Mouse (Mus musculus): Measurements from ENCODE around the gene Kcnn3. TPM values are rescaled to one million over a fixed set of nuclear protein-coding genes. Genes with fewer than 3 reads are reported as not detected.

Gene Kcnn3
- total RNA-seq, 2 experiments from 2014 or later, result 4.0 to 6.5 TPM

GRCm38 (mm10) chr3:89512225-89512624 is 7.7 kb upstream of the Kcnn3 start:
- peak; percentile 30 to 46 for DNase-seq
- intact Hi-C loops (cut with DNase I), result loop anchor here (5.0 kb wide), 1 partner anchor 260 kb away; the partner anchor contains the start of gene Ube2q1

- no peak for DNase-seq
- intact Hi-C loops (cut with DNase I), result no loop called here
These were observed 4.5 kb upstream of the Kcnn3 start for GRCm38 (mm10) chr3:89515444-89515843.

DNA sequence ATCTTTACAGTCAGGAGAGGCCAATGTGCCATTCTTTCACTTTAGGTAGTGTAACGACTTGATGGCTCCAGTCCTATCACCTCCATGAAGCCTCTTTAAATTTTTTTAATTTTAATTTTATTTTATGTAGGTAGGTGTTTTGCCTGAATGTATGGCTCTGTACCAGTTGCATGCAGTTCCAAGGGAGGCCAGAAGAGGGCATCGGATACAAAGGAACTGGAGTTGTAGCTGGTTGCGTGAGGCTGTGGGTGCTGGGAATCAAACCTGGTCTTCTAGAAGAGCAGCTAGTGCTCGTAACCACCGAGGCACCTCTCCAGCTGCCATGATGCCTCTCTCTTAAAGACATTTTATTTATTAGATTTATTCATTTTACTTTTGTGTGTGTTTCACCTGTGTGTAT is 3.6 kb upstream of the Kcnn3 start:
- intact Hi-C loops (cut with DNase I), result no loop called here
- no peak for DNase-seq

- intact Hi-C loops (cut with DNase I), result no loop called here
- peak; percentile 47 to 60 for DNase-seq
These were observed 896 bp downstream of the Kcnn3 start for GRCm38 (mm10) chr3:89520618-89521502.

- intact Hi-C loops (cut with DNase I), result no loop called here
These were observed 1.5 kb downstream of the Kcnn3 start for GRCm38 (mm10) chr3:89521503-89521854.

DNA sequence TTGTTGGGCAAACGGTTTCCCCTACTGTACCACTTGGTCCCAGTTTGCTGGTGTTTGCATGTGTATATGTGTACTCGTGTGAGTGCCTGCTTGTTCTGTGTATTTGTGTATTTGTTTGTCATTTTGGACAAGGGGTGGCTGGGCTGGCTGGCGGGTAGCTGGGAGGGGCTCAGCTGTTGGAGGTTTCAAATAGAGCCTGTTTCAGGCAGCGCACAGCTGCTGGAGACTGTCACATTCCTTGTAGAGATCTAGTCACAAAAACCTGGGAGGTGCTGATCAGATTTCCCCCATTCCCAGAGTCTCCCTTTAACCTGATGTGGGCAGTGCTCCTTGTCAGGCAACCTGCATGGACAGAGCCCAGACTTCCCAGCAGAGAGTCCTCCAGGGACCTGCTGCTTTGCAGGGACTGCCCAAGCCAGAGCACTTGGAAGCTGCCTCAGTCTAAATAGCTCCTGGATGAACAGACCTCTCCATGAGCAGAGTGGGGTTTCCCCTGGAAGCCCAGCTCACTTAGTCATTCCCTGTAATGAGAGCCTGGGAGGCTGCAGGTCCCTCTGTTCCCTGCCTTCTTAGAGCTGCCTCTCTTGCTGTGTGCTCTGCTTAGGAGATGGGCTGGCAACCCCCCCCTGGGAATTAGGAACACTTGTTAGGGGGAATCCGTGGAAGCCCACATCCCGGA is 2.6 kb downstream of the Kcnn3 start:
- intact Hi-C loops (cut with DNase I), result no loop called here
- DNase-seq, result peak in 1 of 2 experiments; percentile 21

More at GRCm38 (mm10) chr3:89521503-89521854, 1.5 kb downstream of the Kcnn3 start:
- DNase-seq, result no peak

GRCm38 (mm10) chr3:89526298-89527090 is 6.5 kb downstream of the Kcnn3 start:
- no peak for DNase-seq
- intact Hi-C loops (cut with DNase I), result no loop called here

GRCm38 (mm10) chr3:89529796-89530195 is 9.8 kb downstream of the Kcnn3 start:
- intact Hi-C loops (cut with DNase I), result no loop called here
- no peak for DNase-seq

GRCm38 (mm10) chr3:89534566-89535097 is 14.7 kb downstream of the Kcnn3 start:
- DNase-seq, result peak; percentile 69
- intact Hi-C loops (cut with DNase I), result no loop called here

GRCm38 (mm10) chr3:89535147-89535546 is 15.2 kb downstream of the Kcnn3 start:
- DNase-seq, result no peak

DNA sequence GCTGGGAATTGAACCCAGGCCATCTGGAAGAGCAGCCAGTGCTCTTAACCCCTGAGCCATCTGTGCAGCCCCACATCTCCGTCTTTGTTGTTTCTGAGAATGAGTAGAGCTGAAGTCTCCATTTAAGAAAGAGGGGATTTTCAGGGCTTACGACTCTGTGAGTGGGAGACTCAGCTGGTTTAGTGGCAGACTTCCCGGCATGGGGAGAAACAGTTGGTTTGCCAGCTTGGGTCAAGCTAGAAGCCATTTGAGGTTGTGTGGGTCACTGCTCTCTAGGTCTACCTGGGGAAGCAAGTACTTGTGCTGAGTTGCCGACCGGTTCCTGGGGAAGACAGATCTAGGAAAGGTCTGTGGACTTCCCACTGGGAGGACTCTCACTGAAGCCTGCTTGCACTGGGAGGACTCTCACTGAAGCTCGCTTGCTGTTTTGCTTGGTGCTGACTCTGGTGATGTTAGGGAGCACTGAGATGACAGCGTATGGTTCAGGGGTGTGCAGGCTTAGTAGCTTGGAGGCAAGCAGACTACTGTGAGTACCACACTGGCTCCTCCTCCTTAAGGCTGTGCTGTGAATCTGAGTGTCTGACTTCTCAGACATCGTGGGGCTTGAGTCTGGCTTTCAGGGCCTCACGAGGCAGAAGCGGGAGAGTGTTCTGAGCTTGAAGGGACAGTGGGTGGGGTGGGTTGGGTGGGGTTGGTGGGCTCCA is 19.2 kb downstream of the Kcnn3 start:
- DNase-seq, result no peak
- intact Hi-C loops (cut with DNase I), result no loop called here

More at GRCm38 (mm10) chr3:89535147-89535546, 15.2 kb downstream of the Kcnn3 start:
- intact Hi-C loops (cut with DNase I), result no loop called here

- DNase-seq, result no peak
- intact Hi-C loops (cut with DNase I), result no loop called here
These were observed 19.9 kb downstream of the Kcnn3 start for GRCm38 (mm10) chr3:89539740-89540370.

DNA sequence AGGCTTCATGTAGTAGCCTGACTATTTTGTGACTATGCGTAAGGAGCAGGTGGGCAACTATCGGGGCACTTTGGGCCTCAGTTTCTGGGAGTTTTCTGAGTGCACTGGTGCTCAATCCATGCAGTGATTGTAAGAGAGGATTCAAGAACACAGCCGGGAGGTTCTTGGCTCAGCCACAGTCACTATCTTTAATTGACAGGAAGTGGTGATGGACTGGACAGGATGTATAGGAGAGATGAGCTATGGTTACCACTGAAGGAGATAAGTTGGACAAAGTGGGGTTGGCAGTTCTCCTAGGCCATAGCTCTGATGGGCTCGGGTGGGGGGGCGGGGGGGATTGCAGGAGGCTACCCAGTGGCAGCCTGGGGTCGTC is 20.4 kb downstream of the Kcnn3 start:
- no peak for DNase-seq
- intact Hi-C loops (cut with DNase I), result no loop called here

DNA sequence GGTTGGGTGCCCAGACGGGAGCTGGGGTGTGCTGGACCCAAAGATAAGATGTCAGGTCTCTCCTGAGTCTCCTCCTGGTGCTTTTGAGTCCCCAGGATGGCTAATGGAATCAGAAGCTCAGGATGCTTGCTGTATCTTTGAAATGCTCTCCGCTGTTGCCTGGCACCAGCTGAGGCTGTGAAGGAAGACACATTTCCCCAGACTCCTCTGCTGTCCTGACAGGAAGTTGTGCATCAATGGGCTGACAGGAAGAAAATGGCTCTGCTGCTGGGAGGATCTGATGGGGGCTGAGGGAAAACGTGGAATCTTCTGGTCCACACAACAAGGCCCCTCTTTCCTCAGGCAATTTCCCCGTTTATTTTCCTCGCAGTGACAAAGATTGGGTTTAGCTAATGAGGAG is 27.0 kb downstream of the Kcnn3 start:
- intact Hi-C loops (cut with DNase I), result no loop called here
- no peak for DNase-seq

DNA sequence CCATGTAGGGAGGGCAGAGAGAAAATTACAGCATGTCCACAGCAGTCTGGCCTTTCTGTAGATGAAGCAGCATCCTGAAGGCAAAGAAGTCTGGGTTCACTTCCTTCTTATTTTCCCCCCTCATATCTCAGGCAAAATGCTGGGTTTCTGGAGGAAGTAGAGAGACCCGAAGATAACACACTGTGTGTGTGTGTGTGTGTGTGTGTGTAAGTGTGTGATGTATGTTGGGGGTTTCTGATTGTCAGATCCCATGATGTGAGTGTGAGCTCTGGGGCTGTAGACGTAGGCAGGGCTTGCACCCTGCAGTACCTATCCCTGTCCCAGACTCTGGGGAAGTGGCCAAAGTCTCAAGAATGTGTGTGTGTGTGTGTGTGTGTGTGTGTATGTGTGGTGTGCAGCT is 28.8 kb downstream of the Kcnn3 start:
- intact Hi-C loops (cut with DNase I), result no loop called here
- no peak for DNase-seq

GRCm38 (mm10) chr3:89549488-89549887 is 29.5 kb downstream of the Kcnn3 start:
- peak; percentile 33 to 34 for DNase-seq
- intact Hi-C loops (cut with DNase I), result no loop called here

DNA sequence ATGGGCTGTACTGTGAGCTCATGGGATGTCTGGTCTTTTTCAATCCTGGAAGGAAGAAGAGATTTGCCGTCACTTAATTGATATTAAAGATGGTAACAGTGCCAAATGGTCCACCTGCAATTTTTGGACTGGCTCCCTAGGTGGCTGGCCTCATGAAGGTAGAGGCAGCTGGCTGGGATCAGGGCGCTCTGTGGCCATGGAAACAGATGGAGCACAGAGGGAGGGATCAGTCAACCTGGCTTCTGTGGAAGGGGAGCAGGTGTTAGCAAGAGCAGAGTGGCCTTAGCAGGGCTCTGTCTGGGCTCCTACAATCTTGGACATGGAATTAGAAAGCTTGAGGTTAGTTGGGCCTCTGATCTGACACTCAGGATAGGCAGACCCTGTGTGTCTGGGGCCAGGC is 31.9 kb downstream of the Kcnn3 start:
- DNase-seq, result no peak
- intact Hi-C loops (cut with DNase I), result no loop called here

GRCm38 (mm10) chr3:89553432-89553831 is 33.5 kb downstream of the Kcnn3 start:
- intact Hi-C loops (cut with DNase I), result no loop called here
- no peak for DNase-seq

GRCm38 (mm10) chr3:89553946-89554345 is 34.0 kb downstream of the Kcnn3 start:
- DNase-seq, result no peak
- intact Hi-C loops (cut with DNase I), result no loop called here

- intact Hi-C loops (cut with DNase I), result no loop called here
- DNase-seq, result no peak
These were observed 34.6 kb downstream of the Kcnn3 start for GRCm38 (mm10) chr3:89554587-89554986.

Data from heart, postnatal 14 days (tissue).